Mouse (Mus musculus): ENCODE measurements at regions not wholly inside any gene's neighbourhood (a gene's known extent, or its start where the extent isn't known, plus 50 kb on each side); places are given as distances from the start of the nearest gene placed in this dataset.

GRCm38 (mm10) chr5:14309981-14310380 lies 204.7 kb upstream of the Pclo start:
- no peaks in the 10 kb centered on the region for H3K9me3 ChIP-seq (ENCODE audit: control insufficient read depth, low read length)
- no peak for TF ChIP-seq EP300 (IDR thresholded peaks at IDR 0.05; ENCODE audit: low read depth)
- TF ChIP-seq CTCF (IDR thresholded peaks at IDR 0.05; ENCODE audit: low read depth), result no peak
- no peaks in the 10 kb centered on the region for H3K4me1 ChIP-seq (replicated peaks; ENCODE audit: control insufficient read depth in 2 of 2, insufficient read depth in 2 of 2, low read length in 1 of 2)
- H3K27ac ChIP-seq, result no peak overlapping the region
- DNase-seq (ENCODE audit: low read depth in 3 of 3, low spot score in 3 of 3) (no peak), ATAC-seq (ENCODE audit: insufficient read depth) (no peak)
- no peaks in the 10 kb centered on the region for H3K27me3 ChIP-seq (ENCODE audit: control insufficient read depth, insufficient read depth, low read length)
- no peak overlapping the region for H3K4me2 ChIP-seq (ENCODE audit: low read depth)
- no peaks in the 10 kb centered on the region for H3K36me3 ChIP-seq (replicated peaks; ENCODE audit: control insufficient read depth, insufficient read depth, low read depth)
- H3K9ac ChIP-seq (replicated peaks), result no peak overlapping the region
- no peak overlapping the region for H3K4me3 ChIP-seq (ENCODE audit: insufficient read depth in 1 of 2, low read depth in 2 of 2, low read length in 2 of 2)
- 60% methylated on average over 5 of the region's 5 CpGs for WGBS (ENCODE audit: insufficient replicate concordance)

- 57% methylated on average over 3 of the region's 3 CpGs for WGBS (ENCODE audit: insufficient replicate concordance)
- no peak for ATAC-seq (ENCODE audit: insufficient read depth)
- no peaks in the 10 kb centered on the region for H3K9me3 ChIP-seq (ENCODE audit: control insufficient read depth, low read length)
Observed at GRCm38 (mm10) chr5:14311729-14312128, 203.0 kb upstream of the Pclo start.

GRCm38 (mm10) chr5:14320216-14320615 lies 194.5 kb upstream of the Pclo start:
- ATAC-seq (ENCODE audit: insufficient read depth) (no peak), DNase-seq (ENCODE audit: low read depth in 3 of 3, low spot score in 3 of 3) (no peak)
- 68% methylated on average over 4 of the region's 4 CpGs for WGBS (ENCODE audit: insufficient replicate concordance)
- Histone ChIP-seq H3K36me3 (replicated peaks; ENCODE audit: control insufficient read depth, insufficient read depth, low read depth) (no peaks in the 10 kb centered on the region), H3K9me3 (ENCODE audit: control insufficient read depth, low read length) (no peaks in the 10 kb centered on the region), H3K4me1 (replicated peaks; ENCODE audit: control insufficient read depth in 2 of 2, insufficient read depth in 2 of 2, low read length in 1 of 2) (no peaks in the 10 kb centered on the region), H3K27me3 (ENCODE audit: control insufficient read depth, insufficient read depth, low read length) (no peaks in the 10 kb centered on the region), H3K4me2 (ENCODE audit: low read depth) (no peak overlapping the region), H3K27ac (no peak overlapping the region), H3K4me3 (ENCODE audit: insufficient read depth in 1 of 2, low read depth in 2 of 2, low read length in 2 of 2) (no peak overlapping the region), H3K9ac (replicated peaks) (no peak overlapping the region)
- TF ChIP-seq EP300 (IDR thresholded peaks at IDR 0.05; ENCODE audit: low read depth) (no peak), CTCF (IDR thresholded peaks at IDR 0.05; ENCODE audit: low read depth) (no peak)

More at GRCm38 (mm10) chr5:14311729-14312128, 203.0 kb upstream of the Pclo start:
- H3K36me3 ChIP-seq (replicated peaks; ENCODE audit: control insufficient read depth, insufficient read depth, low read depth), result no peaks in the 10 kb centered on the region
- no peak overlapping the region for H3K9ac ChIP-seq (replicated peaks)
- TF ChIP-seq EP300 (IDR thresholded peaks at IDR 0.05; ENCODE audit: low read depth) (no peak), CTCF (IDR thresholded peaks at IDR 0.05; ENCODE audit: low read depth) (no peak)
- no peak overlapping the region for H3K4me2 ChIP-seq (ENCODE audit: low read depth)
- DNase-seq (ENCODE audit: low read depth in 3 of 3, low spot score in 3 of 3), result no peak
- H3K4me3 ChIP-seq (ENCODE audit: insufficient read depth in 1 of 2, low read depth in 2 of 2, low read length in 2 of 2), result no peak overlapping the region
- H3K27me3 ChIP-seq (ENCODE audit: control insufficient read depth, insufficient read depth, low read length), result no peaks in the 10 kb centered on the region
- no peaks in the 10 kb centered on the region for H3K4me1 ChIP-seq (replicated peaks; ENCODE audit: control insufficient read depth in 2 of 2, insufficient read depth in 2 of 2, low read length in 1 of 2)
- H3K27ac ChIP-seq, result no peak overlapping the region

- no peaks in the 10 kb centered on the region for H3K9me3 ChIP-seq (ENCODE audit: control insufficient read depth, low read length)
- H3K4me1 ChIP-seq (replicated peaks; ENCODE audit: control insufficient read depth in 2 of 2, insufficient read depth in 2 of 2, low read length in 1 of 2), result no peaks in the 10 kb centered on the region
- no peak overlapping the region for H3K9ac ChIP-seq (replicated peaks)
- TF ChIP-seq CTCF (IDR thresholded peaks at IDR 0.05; ENCODE audit: low read depth) (no peak), EP300 (IDR thresholded peaks at IDR 0.05; ENCODE audit: low read depth) (no peak)
- ATAC-seq (ENCODE audit: insufficient read depth), result no peak
- H3K27ac ChIP-seq, result no peak overlapping the region
- H3K36me3 ChIP-seq (replicated peaks; ENCODE audit: control insufficient read depth, insufficient read depth, low read depth), result no peaks in the 10 kb centered on the region
- H3K27me3 ChIP-seq (ENCODE audit: control insufficient read depth, insufficient read depth, low read length), result no peaks in the 10 kb centered on the region
- WGBS (ENCODE audit: insufficient replicate concordance), result 28% methylated on average over 1 of the region's 1 CpGs
- no peak for DNase-seq (ENCODE audit: low read depth in 3 of 3, low spot score in 3 of 3)
- no peak overlapping the region for H3K4me2 ChIP-seq (ENCODE audit: low read depth)
- H3K4me3 ChIP-seq (ENCODE audit: insufficient read depth in 1 of 2, low read depth in 2 of 2, low read length in 2 of 2), result no peak overlapping the region
Observed at GRCm38 (mm10) chr5:14322000-14322399, 192.7 kb upstream of the Pclo start.

- Histone ChIP-seq H3K27me3 (ENCODE audit: control insufficient read depth, insufficient read depth, low read length) (no peaks in the 10 kb centered on the region), H3K9ac (replicated peaks) (no peak overlapping the region), H3K4me1 (replicated peaks; ENCODE audit: control insufficient read depth in 2 of 2, insufficient read depth in 2 of 2, low read length in 1 of 2) (no peaks in the 10 kb centered on the region), H3K27ac (no peak overlapping the region), H3K4me2 (ENCODE audit: low read depth) (no peak overlapping the region), H3K4me3 (ENCODE audit: insufficient read depth in 1 of 2, low read depth in 2 of 2, low read length in 2 of 2) (no peak overlapping the region), H3K36me3 (replicated peaks; ENCODE audit: control insufficient read depth, insufficient read depth, low read depth) (no peaks in the 10 kb centered on the region), H3K9me3 (ENCODE audit: control insufficient read depth, low read length) (no peaks in the 10 kb centered on the region)
- TF ChIP-seq CTCF (IDR thresholded peaks at IDR 0.05; ENCODE audit: low read depth) (no peak), EP300 (IDR thresholded peaks at IDR 0.05; ENCODE audit: low read depth) (no peak)
- DNase-seq (ENCODE audit: low read depth in 3 of 3, low spot score in 3 of 3), result no peak
- 28% methylated on average over 1 of the region's 1 CpGs for WGBS (ENCODE audit: insufficient replicate concordance)
- no peak for ATAC-seq (ENCODE audit: insufficient read depth)
Observed at GRCm38 (mm10) chr5:14360446-14360845, 154.3 kb upstream of the Pclo start.

All from liver, embryonic 14.5 days (tissue).